Mouse (Mus musculus) layer of hippocampus, adult 18-20 months (tissue): Measurements from ENCODE around the gene Lzts2. TPM values are rescaled to one million over a fixed set of nuclear protein-coding genes. Genes with fewer than 3 reads are reported as not detected.
"Not testable (repeated sequence)": the region's sequence is repeated elsewhere in the genome, so short reads cannot be mapped to it uniquely, and the experiment has no call there.

ENCODE experiments used
- DNase-seq, 2 experiments: peaks; one replicate each; pipeline ENCODE4 v3.0.0; 2022; ENCODE audit warnings: low spot score in 2 of 2
- total RNA-seq, 2 experiments: library from RNA; stranded (reverse); gene quantifications; 2 replicates each; pipeline ENCODE4 v1.2.3; 2021

Gene Lzts2
- total RNA-seq, 2 experiments from 2014 or later, result 32.0 to 35.6 TPM

GRCm38 (mm10) chr19:45024775-45025174 lies 10.6 kb downstream of the Lzts2 start:
- no peak for DNase-seq

DNA sequence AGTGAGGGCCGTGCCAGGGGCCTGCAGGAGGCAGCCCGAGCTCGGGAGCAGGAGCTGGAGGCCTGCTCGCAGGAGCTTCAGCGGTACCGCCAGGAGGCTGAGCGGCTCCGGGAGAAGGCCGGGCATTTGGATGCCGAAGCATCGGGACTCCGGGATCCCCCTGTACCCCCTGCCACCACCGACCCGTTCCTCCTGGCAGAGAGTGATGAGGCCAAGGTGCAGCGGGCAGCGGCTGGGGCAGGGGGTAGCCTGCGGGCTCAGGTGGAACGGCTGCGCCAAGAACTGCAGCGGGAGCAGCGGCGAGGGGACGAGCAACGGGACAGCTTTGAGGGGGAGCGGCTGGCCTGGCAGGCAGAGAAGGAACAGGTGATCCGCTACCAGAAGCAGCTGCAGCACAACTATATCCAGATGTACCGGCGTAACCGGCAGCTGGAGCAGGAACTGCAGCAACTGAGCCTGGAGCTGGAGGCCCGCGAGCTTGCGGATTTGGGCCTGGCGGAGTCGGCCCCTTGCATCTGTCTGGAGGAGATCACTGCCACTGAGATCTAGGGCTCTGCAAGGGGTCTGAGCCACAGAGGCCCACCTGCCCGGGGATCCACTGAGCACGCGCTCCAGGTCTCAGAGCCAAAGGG lies 11.8 kb downstream of the Lzts2 start:
- DNase-seq, result no peak

DNA sequence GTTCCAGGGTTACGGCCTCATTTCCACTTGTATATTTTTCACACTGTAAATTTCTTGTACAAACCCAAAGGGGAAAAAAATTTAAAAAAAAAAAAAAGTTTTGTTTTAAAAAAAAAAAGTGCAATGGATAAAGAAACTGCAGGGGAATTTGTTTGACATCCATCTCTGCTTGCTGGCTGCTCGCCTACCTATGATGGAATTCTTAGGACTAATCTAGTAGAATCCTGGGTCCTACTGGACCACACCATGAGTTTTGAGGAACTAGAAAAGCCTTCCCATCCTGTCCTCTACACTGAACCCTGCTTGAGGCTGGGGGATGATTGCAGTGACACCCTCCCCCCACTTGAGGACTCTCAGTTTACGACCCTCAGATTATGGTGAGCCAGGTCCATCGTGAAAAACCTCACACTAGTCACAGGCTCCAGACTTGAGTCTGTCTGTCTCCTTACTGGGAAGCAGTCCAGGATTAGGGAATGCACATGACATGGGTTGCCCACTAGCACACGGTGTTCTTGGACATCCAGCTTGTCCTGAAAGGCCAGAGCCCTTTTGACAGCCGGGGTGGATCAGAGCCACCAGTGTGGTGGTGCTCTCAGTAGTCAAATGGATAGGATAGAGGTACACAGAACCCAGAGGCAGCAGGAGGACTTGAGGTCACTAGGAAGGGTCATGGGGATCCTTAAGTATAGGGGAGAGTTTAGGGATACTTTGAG lies 12.9 kb downstream of the Lzts2 start:
- DNase-seq, result no peak

DNA sequence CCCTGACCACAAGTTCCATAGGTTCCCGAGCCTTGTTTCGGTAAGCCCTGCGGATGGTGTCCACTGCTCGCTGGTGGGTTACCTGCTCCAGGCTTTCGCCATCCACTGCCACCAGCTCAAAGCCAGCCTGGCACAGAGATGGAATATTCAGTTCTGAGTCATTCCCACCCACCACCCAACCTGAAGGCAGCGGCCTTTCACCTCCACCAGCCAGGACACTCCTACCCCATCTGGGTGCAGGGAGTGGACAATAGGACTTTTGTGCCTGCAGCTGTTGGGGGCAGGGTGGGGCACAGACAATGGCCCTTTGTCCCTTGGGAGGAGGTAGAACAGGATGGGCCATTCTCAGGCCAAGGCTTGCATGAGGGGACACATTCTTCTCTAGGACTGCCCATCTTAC lies 13.6 kb downstream of the Lzts2 start:
- DNase-seq, result peak in 1 of 2 experiments; percentile 59

DNA sequence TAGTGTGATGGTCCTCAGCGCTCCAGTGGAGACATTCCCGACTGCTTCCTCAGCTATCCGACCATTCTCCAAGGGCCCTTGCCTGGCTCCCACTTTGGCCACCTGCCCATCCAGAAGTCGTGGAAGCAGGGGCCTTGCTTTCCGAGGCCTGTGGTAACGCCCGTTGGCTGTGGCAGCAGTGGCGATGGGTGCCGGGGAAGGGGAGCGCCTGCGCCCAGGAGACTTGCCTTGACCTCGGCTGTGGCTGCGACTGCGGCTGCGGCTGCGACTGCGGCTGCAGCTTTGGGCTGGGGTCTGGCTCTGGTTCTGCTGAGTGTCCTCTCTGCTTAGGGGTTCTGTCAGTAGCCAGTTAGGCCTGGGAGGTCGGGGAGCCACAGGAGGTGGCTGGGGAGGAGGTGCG lies 14.5 kb downstream of the Lzts2 start:
- DNase-seq, result no peak

DNA sequence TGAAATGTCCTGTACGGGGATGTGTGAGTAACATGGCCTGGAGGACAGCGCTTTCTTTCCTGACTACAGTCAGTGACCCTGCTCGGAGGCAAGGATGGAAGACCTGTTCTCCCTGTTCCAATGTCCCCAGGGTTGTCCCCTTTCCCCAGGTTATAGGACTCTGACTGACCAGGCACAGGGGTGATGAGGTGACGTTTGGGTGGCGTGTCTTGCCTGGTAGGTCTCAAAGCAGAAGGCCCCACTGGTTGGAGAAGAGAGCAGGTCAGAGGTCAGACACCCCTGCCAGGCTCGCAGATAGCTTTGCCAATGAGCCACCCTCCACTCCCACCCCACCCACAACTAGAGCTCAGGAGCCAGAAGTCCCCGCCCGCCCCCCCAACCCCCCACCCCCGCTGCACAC lies 15.4 kb downstream of the Lzts2 start:
- no peak for DNase-seq

GRCm38 (mm10) chr19:45030111-45030510 lies 15.9 kb downstream of the Lzts2 start:
- DNase-seq, result peak in 1 of 2 experiments; percentile 74

DNA sequence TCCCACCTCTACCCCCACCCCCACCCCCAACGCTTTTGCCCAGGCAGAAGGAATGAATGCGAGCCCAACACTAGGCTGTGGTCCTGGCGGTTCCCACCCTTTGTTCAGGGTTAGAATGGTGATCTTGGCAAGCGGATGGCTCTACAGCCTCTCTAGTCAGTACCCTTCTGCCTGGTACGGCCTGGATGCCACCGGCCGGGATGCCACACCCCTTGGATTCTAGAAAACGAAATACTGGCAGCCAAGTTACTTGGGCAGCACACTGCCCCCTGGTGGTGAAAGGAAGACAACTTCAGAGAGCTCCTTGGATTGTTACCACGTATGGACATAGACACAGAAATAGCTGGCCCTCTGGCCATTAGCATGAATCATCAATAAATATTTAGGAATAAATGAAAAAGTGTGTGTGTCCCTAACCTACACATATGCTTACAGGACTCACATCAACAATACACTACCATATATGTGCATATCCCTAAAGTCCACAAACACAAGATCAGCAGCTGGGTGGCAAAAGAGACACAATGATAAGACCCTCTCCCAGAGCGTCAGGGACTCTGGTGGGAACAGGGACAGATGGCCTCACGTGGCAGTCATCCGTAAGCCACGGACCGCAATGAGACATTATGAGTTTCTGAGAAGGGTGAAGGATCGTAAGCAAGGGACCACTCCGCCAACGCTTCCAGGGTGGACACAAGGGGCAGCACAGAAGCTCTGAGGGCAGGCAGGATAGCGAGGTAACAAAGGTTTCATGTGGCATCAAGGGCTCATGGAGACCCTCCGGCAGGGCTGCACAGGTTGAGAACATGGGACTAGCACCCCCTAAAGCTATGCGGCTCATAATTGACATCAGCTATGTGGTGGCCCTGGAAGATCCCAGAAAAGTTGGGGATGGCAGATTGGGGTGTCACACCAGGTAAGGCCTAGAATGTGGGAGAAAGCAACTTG lies 16.8 kb downstream of the Lzts2 start:
- DNase-seq, result peak in 1 of 2 experiments; percentile 90

GRCm38 (mm10) chr19:45031780-45032179 lies 17.6 kb downstream of the Lzts2 start:
- DNase-seq, result peak in 1 of 2 experiments; percentile 89

DNA sequence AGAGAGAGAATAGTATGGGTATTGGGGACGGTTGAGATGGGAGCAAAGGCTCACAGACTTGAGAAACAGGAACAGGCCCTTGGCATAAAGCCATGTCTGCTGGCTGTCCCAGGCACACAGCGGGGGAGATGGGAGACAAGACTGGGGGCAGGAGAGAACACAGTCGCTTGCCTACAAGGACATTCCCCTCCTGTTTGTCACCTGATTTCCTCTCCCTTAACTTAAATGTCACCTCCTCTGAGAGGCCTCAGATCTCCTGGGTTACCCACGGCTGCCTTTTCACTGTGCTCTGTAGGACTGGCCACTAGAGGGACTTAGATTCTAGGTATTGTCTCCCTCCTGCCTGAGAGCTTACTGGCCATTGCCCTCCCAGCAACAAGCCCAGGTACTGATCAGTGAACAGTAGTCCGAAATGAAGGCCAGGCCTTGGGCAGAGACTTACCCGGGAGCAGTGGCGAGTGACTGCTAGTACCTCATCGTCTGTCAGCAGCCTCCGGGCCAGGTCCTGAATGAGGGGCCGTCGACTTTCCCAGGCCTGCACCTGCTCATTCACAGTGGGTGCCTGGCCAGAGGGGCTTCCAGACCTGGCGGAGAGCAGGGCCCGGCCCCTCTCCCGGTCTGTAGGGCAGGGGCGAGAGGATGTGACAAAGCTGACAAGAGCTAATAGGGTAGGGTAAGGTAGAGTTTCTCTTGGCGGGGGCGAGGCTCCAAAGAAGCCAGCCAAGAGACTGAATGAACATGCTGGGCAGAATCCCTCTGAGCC lies 18.5 kb downstream of the Lzts2 start:
- DNase-seq, result no peak

GRCm38 (mm10) chr19:45036867-45037266 lies 22.7 kb downstream of the Lzts2 start:
- DNase-seq, result no peak

DNA sequence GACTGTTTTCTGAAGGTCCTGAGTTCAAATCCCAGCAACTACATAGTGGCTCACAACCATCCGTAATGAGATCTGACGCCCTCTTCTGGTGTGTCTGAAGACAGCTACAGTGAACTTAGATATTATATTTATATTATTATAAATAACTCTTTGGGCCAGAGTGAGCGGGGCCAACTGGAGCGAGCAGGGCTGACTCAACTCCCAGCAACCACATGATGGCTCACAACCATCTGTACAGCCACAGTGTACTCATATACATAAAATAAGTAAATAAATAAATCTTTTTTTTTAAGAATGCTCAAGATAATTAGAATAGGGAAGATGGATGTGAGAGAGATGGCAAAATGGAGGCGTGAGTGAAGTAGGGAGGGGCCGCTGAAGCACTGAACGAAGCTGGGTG lies 24.0 kb downstream of the Lzts2 start:
- DNase-seq, result not testable (repeated sequence)

- no peak for DNase-seq
These were observed 26.0 kb downstream of the Lzts2 start for GRCm38 (mm10) chr19:45040214-45040613.

DNA sequence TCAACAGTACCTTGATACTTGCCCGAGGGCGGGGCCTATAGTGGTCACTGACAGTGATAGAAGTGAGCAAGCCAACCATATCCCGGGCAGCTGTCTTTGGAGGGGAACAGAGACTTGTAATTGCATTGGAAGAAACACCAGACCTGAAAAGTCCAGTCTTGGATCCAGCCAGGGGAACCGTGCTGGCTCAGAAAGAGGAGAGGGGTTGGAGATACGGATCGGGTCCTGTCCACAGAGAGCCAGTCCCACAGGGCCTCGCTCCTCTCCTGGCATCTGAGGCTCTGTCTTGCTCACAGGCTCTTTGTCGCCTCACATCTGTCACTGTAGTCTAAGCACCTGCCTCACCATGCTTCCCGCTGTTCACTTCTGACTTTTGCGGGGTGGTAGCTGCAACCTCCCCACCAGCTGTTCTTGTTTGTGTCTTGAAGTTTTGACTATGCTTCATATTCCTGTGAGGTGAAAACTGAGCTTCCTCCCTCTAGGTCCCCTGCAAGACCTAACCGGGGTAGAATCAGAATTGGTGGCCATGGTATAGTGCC lies 30.2 kb downstream of the Lzts2 start:
- no peak for DNase-seq

GRCm38 (mm10) chr19:45045236-45045635 lies 31.0 kb downstream of the Lzts2 start:
- no peak for DNase-seq

DNA sequence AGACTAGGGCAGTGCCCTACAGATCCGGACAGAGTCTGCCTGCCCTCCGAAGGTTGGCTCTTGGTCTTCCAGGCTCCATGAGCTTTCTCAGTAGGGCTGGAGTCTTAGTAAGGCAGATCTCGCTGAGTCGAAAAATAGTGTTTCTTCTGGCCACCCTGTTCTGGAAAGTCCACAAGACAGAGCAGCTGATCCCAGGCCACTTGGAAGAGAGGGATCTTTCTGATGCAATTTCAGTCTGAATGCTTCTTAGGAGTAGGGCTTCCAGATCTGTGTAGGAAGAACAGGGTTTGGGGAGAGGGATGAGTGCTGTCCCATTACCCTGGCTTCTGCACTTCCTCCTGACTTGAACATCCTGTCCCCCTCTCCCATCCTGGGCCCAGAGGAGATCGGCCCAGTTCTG lies 31.4 kb downstream of the Lzts2 start, which contains the start of gene Pdzd7:
Pdzd7 (minus strand) TSS at position 67 of the 400 bp plus-strand sequence.
- DNase-seq, result no peak

DNA sequence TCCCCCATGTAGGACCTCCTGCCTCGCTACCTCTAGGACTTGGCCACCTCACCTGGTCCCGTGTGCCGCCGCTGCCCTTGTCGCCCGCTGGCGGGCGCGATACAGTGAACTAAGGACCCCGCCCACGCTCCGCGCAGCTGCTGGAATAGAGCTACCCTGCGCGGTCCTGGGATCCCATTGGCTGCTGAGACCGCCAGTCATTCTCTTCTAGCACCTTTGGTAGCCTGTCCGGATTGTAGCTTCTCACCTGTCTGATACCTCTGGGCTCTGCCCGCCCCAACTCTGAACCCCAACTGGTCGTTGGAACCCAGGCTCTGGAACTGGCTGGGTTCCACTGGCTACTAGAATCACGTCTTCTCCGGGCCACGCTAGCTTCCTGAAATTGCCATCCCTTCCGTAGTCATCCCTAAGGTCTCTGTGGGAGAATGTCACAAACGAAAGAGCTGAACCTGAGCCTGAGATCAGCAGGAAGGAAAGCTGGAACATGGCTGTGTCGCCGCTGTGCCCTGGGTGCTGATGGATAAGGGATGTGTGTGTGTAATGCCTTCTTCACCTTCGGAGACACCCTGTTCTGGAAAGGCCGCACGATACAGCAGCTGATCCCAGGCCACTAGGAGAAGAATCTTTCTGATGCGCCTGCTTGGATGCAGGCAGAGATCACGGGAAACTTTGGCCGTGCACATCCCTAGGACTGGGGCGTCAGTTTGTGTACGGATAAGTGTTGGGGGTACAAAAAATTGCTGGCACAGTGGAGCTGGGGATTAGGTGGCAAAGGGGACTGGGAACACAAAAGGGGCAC lies 32.5 kb downstream of the Lzts2 start:
- DNase-seq, result peak; percentile 67 to 81

DNA sequence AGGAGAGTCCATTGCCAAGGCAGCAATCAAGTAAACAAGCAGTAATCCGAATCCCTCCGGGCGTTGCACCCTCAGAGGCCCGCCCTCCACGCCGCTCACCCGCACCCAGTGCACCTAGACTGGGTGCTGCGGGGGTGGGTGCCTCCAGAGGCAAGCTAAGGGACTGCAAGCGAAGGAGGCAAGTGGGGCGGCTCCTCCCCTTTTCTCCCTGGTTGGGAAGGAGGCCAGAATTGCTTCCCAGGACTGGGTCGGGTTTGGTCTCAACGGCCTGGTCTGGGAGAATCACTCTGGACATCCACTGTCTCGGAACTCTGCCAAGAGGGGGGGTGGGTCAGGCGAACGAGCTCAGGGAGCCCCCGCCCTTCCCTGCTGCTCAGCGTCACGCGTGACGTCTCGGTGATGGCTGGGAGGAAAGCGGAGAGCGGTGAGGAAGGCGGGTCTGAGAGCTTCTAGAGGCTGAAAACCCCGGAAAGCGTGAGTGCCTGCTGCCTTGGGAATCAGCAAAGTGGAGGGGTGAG lies 33.3 kb downstream of the Lzts2 start, which contains the start of gene Sfxn3:
Sfxn3 (plus strand) TSS at position 87 of the 518 bp plus-strand sequence.
- peak; percentile 90 to 93 for DNase-seq

DNA sequence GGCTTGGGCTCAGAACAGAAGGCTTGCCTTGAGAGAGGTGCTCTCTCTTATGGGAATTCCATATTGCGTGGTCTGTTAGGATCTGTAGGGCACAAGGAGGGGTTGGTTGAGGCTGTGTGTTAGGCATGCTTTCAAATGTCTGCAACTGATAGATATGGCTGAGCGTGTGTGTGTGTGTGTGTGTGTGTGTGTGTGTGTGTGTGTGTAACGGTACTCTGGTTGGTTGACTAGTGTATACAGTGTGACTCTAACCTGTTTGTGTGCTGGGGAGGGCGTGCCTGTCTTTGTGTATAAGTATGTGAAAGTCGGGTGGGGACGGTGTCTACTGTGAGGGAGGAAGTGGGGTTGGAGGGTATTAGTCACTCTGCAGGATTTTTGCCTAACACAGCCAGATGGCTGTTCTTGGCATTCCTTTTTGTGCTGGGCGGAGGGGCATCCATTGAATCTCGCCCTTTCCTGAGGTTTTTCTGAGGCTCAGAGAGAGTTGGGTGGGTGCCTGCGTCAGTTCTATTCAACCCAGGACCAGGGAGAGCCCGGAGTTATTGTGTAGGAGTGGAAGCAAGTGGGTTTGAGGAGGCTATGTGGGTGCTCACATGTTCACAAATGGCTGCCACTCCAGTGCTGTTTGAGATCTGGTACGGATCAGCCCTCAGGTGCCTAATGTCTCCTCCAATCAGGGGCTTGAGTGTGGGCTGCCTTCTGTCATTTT lies 33.9 kb downstream of the Lzts2 start:
- DNase-seq, result peak; percentile 89 to 91
